Mouse (Mus musculus) kidney, embryonic 16.5 days (tissue): ENCODE data around the gene Aldh1l1. TPM values are rescaled to one million over a fixed set of nuclear protein-coding genes. Genes with fewer than 3 reads are reported as not detected.

Experiments used
- ATAC-seq: fragments of 200-750 bp; cut with Nextera tagmentation; 2 replicates; pipeline ENCODE4 v1.8.0; 2017; ENCODE audit warnings: moderate TSS enrichment; ENCODE audit not compliant: low FRiP score, low TSS enrichment
- H3K27ac ChIP-seq: fragments of 300-500 bp; sonication (generic); 2 replicates; pipeline ENCODE4 v1.5.1; 2014; ENCODE audit warnings: low read length
- H3K27me3 ChIP-seq: fragments of 300-500 bp; sonication (generic); 2 replicates; pipeline ENCODE4 v1.6.1; 2014; ENCODE audit warnings: low read length, control low read depth, mixed read lengths; ENCODE audit not compliant: insufficient read depth
- H3K36me3 ChIP-seq: fragments of 300-500 bp; sonication (generic); 2 replicates; pipeline ENCODE4 v1.6.1; 2014; ENCODE audit warnings: low read length, control low read depth, mixed read lengths; ENCODE audit not compliant: insufficient read depth
- H3K4me1 ChIP-seq: fragments of 300-500 bp; sonication (generic); 2 replicates; pipeline ENCODE4 v1.6.1; 2014; ENCODE audit warnings: low read length, control low read depth, mixed read lengths; ENCODE audit not compliant: insufficient read depth
- H3K4me2 ChIP-seq: fragments of 300-500 bp; sonication (generic); replicated peaks from 2 replicates; pipeline ENCODE4 v1.6.1; 2014; ENCODE audit warnings: low read depth, low read length
- H3K4me3 ChIP-seq: fragments of 300-500 bp; sonication (generic); 2 replicates; pipeline ENCODE4 v1.5.1; 2014; ENCODE audit warnings: mild to moderate bottlenecking, low read length
- H3K9ac ChIP-seq: fragments of 300-500 bp; sonication (generic); replicated peaks from 2 replicates; pipeline ENCODE4 v1.6.1; 2014; ENCODE audit warnings: low read length
- H3K9me3 ChIP-seq: fragments of 300-500 bp; sonication (generic); 2 replicates; pipeline ENCODE4 v1.6.1; 2016; ENCODE audit warnings: low read length, control low read depth
- WGBS: fragments of 180-500 bp; shearing (Covaris S2); extraction: QIAGEN DNeasy Blood & Tissue Kit; methylation state at CpG from one replicate; pipeline ENCODE4 v1.1.7; 2014; 5-methylcytosine and 5-hydroxymethylcytosine counted together
- polyA plus RNA-seq: library from polyadenylated mRNA; unstranded; fragments of >200 nt; fragmentation: Nextera tagmentation; extraction: Ambion mirVana; gene quantifications from 2 replicates; pipeline ENCODE4 v1.2.1, GENCODE M21; 2015

Gene Aldh1l1
- polyA plus RNA-seq, 1 experiment from 2014 or later, result 23.4 TPM

DNA sequence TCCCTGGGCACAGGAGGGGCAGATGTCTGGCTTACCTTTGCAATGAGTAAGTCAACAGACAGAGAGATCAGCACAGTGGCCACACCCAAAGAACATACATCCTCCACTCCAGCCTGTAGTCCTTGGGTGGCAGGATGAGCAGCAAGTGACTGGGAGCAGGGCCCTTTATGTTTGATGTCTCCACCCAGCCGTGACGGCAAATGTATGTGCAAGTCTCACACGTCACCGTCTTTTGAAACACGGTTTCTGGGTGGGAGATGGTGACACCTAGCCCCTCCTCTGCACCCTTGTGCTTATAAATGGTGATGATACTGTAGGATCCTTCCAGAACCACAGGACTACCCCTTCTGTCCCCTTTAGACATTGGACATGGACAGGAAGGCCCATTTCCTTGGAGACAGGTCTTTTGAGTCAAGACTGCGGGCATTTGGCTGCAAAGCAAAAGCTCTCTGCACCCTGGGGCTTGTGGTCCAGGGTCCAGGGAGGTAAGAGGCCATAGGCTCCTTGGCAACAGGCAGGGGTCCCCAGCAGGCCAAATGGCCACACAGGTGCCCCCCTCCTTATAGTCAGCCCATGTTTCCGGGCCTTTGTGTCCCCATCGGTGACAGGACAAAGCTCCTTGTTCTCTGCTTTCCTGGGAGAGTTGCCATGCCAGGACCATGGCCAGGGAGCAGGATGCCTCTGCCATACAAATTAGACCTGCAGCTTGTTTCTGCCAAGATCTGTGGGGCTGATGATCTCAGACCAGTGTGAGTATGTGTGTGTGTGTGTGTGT lies 48.7 kb downstream of the Aldh1l1 start:
- no peaks in the 10 kb centered on the region for H3K36me3 ChIP-seq
- WGBS, result 69% methylated on average over 8 of the region's 8 CpGs
- no peak overlapping the region for H3K4me2 ChIP-seq
- H3K27me3 ChIP-seq, result no peaks in the 10 kb centered on the region
- H3K27ac ChIP-seq, result no peak overlapping the region
- ATAC-seq, result no peak
- no peak overlapping the region for H3K4me3 ChIP-seq
- no peaks in the 10 kb centered on the region for H3K9me3 ChIP-seq
- H3K4me1 ChIP-seq, result no peaks in the 10 kb centered on the region
- no peak overlapping the region for H3K9ac ChIP-seq

DNA sequence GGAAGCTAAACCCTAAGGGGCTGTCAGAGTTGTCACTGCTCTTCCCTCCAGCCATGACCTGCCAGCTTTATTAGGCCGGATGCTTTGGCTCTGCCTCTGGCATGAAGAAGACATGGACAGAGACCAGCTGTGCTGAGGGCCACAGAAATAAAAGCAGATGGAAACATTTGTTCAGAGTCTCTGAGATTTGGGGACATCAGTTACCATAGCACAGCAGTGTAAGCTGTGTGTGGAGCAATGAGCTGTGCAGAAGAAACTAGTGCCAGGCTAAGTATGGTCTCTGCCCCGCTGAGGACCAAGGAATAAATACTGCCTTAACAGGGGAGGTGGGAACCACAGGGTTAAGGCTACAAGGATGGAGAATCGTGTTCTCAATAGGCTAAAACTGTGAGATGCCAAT lies 50.6 kb downstream of the Aldh1l1 start:
- Histone ChIP-seq H3K9ac (no peak overlapping the region), H3K4me3 (no peak overlapping the region), H3K27ac (no peak overlapping the region), H3K4me2 (no peak overlapping the region), H3K36me3 (no peaks in the 10 kb centered on the region), H3K4me1 (no peaks in the 10 kb centered on the region), H3K9me3 (no peaks in the 10 kb centered on the region), H3K27me3 (no peaks in the 10 kb centered on the region)
- ATAC-seq, result peak; percentile 18; the same call in 1 of the 2 replicates
- 62% methylated on average over 3 of the region's 3 CpGs for WGBS

DNA sequence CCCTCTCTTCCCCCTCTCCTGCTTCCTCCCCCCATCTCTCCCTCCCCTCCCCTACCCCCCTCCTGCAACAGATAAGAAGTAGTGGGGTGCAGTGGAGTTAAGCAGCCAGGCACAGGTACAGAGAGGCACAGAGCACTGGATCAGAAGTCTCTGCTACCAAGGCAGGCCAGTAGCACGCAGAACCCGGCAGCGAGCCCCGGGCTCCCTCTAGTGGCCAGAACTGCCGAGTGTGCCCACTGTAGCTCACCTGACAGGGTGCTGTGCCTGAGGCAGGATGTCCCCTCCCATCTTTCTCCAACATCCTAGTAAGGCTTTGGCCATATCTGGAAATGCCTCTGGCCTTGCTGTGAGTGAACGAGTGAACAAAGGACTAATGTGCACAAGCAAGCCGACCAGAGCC lies 51.7 kb downstream of the Aldh1l1 start:
- Histone ChIP-seq H3K27me3 (no peaks in the 10 kb centered on the region), H3K4me3 (no peak overlapping the region), H3K9ac (no peak overlapping the region), H3K27ac (no peak overlapping the region), H3K9me3 (no peaks in the 10 kb centered on the region), H3K4me2 (no peak overlapping the region), H3K4me1 (no peaks in the 10 kb centered on the region), H3K36me3 (no peaks in the 10 kb centered on the region)
- peak; percentile 83 for ATAC-seq
- 6% methylated on average over 7 of the region's 7 CpGs for WGBS

- ATAC-seq, result no peak
- no peaks in the 10 kb centered on the region for H3K9me3 ChIP-seq
- no peak overlapping the region for H3K9ac ChIP-seq
- no peaks in the 10 kb centered on the region for H3K36me3 ChIP-seq
- H3K27ac ChIP-seq, result no peak overlapping the region
- no peaks in the 10 kb centered on the region for H3K27me3 ChIP-seq
- no peak overlapping the region for H3K4me3 ChIP-seq
- WGBS, result 94% methylated on average over 4 of the region's 4 CpGs
- H3K4me1 ChIP-seq, result no peaks in the 10 kb centered on the region
- H3K4me2 ChIP-seq, result no peak overlapping the region
These were observed 53.0 kb downstream of the Aldh1l1 start for GRCm38 (mm10) chr6:90539271-90539670.

DNA sequence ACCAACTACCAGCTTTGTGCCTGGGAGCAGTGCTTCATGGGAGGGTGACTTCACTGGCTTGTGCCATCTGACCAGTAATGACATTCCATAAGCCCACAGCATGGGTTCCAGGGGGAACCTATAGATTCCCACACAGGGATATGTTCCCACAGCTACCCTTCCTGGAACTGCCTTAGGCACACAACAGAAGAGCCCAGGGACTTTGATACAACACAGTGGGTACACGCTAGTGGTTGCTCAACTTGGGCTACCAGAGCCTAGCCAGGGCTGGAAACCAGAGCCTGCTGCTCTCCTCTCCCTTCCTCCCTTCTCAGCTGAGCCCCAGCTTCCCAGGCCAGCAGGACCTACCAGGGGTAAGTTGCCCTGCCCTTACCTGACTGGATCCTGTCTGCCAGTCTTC lies 54.3 kb downstream of the Aldh1l1 start:
- no peaks in the 10 kb centered on the region for H3K27me3 ChIP-seq
- H3K4me2 ChIP-seq, result no peak overlapping the region
- no peak overlapping the region for H3K27ac ChIP-seq
- WGBS, result 78% methylated on average over 1 of the region's 1 CpGs
- H3K4me3 ChIP-seq, result no peak overlapping the region
- H3K9me3 ChIP-seq, result no peaks in the 10 kb centered on the region
- no peaks in the 10 kb centered on the region for H3K4me1 ChIP-seq
- H3K36me3 ChIP-seq, result no peaks in the 10 kb centered on the region
- no peak for ATAC-seq
- H3K9ac ChIP-seq, result no peak overlapping the region

DNA sequence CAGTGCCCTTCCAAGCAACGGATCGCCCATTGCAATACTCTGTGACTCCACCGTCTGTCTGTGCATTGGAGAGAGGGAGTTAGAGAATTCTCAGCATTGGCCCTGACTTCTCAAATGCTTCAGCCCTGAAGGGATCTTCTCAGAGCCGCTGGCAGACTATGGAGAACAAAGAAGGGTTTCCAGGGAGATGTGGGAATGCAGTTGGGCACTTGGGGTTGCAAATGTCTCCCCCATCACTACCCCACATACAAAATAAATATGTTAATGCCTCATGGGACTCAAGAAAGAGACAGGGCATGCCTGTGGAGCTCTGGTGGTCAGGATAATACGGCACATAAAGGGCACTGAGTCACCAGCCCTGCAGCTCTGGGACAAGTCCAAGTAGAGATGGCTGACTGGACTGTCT lies 55.1 kb downstream of the Aldh1l1 start:
- no peak overlapping the region for H3K4me2 ChIP-seq
- H3K27me3 ChIP-seq, result no peaks in the 10 kb centered on the region
- no peak overlapping the region for H3K27ac ChIP-seq
- 72% methylated on average over 5 of the region's 5 CpGs for WGBS
- no peak for ATAC-seq
- H3K9ac ChIP-seq, result no peak overlapping the region
- H3K4me1 ChIP-seq, result no peaks in the 10 kb centered on the region
- no peaks in the 10 kb centered on the region for H3K9me3 ChIP-seq
- no peak overlapping the region for H3K4me3 ChIP-seq
- no peaks in the 10 kb centered on the region for H3K36me3 ChIP-seq

- Histone ChIP-seq H3K27me3 (no peaks in the 10 kb centered on the region), H3K9me3 (no peaks in the 10 kb centered on the region), H3K9ac (no peak overlapping the region), H3K4me3 (no peak overlapping the region), H3K36me3 (no peaks in the 10 kb centered on the region), H3K4me1 (no peaks in the 10 kb centered on the region), H3K27ac (no peak overlapping the region), H3K4me2 (no peak overlapping the region)
- WGBS, result 34% methylated on average over 2 of the region's 2 CpGs
- no peak for ATAC-seq
These were observed 58.2 kb downstream of the Aldh1l1 start for GRCm38 (mm10) chr6:90544433-90544832.

DNA sequence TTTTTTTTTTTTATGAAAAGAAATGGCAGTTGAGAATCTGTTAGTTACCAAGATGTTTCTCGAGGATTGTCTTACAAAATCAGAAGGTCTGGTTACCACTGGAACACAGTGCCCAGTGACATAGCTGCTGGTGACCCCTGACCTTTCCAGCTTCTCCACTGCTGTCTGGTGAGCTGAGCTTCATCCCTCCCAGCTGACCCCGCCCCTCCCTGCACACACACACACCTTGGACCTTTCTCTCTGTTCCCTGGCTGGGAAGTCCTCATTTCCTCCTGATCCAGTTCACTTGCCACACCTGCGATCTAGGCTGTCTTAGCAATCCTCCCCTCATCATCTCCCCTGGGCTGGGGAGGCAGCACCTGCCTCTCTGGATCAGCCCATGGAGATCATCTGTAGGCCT lies 60.0 kb downstream of the Aldh1l1 start:
- no peak overlapping the region for H3K9ac ChIP-seq
- no peak overlapping the region for H3K27ac ChIP-seq
- no peak for ATAC-seq
- H3K36me3 ChIP-seq, result no peaks in the 10 kb centered on the region
- 59% methylated on average over 3 of the region's 3 CpGs for WGBS
- 0 out of 2 replicates have a peak, but pooled peaks cover 6% of the 10 kb centered on the region for H3K4me1 ChIP-seq
- no peaks in the 10 kb centered on the region for H3K9me3 ChIP-seq
- no peaks in the 10 kb centered on the region for H3K27me3 ChIP-seq
- H3K4me3 ChIP-seq, result no peak overlapping the region
- no peak overlapping the region for H3K4me2 ChIP-seq

- Histone ChIP-seq H3K27ac (no peak overlapping the region), H3K9me3 (no peaks in the 10 kb centered on the region), H3K4me1 (0 out of 2 replicates have a peak, but pooled peaks cover 6% of the 10 kb centered on the region), H3K36me3 (no peaks in the 10 kb centered on the region), H3K27me3 (no peaks in the 10 kb centered on the region), H3K4me2 (no peak overlapping the region), H3K4me3 (no peak overlapping the region), H3K9ac (no peak overlapping the region)
- ATAC-seq, result no peak
- 80% methylated on average over 3 of the region's 3 CpGs for WGBS
These were observed 60.8 kb downstream of the Aldh1l1 start for GRCm38 (mm10) chr6:90547041-90547440.

GRCm38 (mm10) chr6:90550161-90550912 lies 64.1 kb downstream of the Aldh1l1 start:
- Histone ChIP-seq H3K36me3 (no peaks in the 10 kb centered on the region), H3K9ac (peak overlapping the region; percentile 57; the same call in 1 of the 2 replicates), H3K9me3 (no peaks in the 10 kb centered on the region), H3K4me2 (peak overlapping the region; percentile 65), H3K4me3 (peak overlapping the region; percentile 43), H3K4me1 (0 out of 2 replicates have a peak, but pooled peaks cover 6% of the 10 kb centered on the region), H3K27me3 (no peaks in the 10 kb centered on the region), H3K27ac (peak overlapping the region; percentile 49; the same call in 1 of the 2 replicates)
- 14% methylated on average over 25 of the region's 25 CpGs for WGBS
- peak; percentile 96 for ATAC-seq
